Mouse (Mus musculus) liver (tissue): ENCODE measurements at regions not wholly inside any gene's neighbourhood (a gene's known extent, or its start where the extent isn't known, plus 50 kb on each side); places are given as distances from the start of the nearest gene placed in this dataset.
"Not testable (repeated sequence)": the region's sequence is repeated elsewhere in the genome, so short reads cannot be mapped to it uniquely, and the experiment has no call there.

Experiments
- DNase-seq: peaks from one replicate; pipeline ENCODE4 v3.0.0-alpha.2; 2020; ENCODE audit warnings: mixed read lengths

GRCm38 (mm10) chr6:68977959-68978358 is 1442.4 kb upstream of the Tacstd2 start:
- DNase-seq, result no peak

DNA sequence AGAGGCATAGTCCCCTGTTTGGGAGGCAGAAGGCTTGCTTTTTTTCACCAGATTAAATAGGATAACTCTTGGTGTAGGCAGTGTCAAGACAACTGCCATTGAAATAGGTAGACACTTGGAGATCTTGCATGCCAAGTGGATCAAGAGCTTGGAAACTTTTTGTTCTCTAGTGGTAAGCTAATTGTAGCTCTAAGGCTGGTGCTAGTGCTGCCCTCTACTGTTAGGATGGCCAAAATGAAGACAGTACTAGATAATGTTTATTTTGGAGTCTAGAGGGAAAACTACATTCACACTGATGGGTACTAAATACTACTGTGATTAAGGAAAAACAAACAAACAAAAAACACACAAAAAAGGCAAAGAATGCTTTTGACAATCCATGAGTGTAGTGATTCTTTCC is 1428.4 kb upstream of the Tacstd2 start:
- DNase-seq, result no peak

GRCm38 (mm10) chr6:68938104-68938503 is 1402.5 kb upstream of the Tacstd2 start:
- not testable (repeated sequence) for DNase-seq

GRCm38 (mm10) chr6:68931860-68932259 is 1396.3 kb upstream of the Tacstd2 start:
- not testable (repeated sequence) for DNase-seq

DNA sequence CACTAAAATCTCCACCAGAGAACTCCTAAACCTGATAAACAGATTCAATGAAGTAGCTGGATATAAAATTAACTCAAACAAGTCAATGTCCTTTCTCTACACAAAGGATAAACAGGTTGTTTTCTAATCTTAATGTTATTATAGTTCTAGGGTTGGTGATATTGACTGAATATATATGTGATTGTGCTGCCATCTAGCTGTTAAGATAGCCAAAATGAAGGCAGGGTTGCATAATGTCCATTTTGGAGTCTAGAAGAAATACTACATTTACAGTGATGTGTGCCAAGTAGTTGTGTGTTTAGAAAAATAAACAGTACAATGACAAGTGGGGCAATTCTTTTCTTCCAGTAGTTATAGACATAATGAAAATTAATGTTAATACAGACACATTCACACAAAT is 1379.9 kb upstream of the Tacstd2 start:
- DNase-seq, result no peak

- DNase-seq, result no peak
Measured at GRCm38 (mm10) chr6:68884130-68884529, 1348.5 kb upstream of the Tacstd2 start.

DNA sequence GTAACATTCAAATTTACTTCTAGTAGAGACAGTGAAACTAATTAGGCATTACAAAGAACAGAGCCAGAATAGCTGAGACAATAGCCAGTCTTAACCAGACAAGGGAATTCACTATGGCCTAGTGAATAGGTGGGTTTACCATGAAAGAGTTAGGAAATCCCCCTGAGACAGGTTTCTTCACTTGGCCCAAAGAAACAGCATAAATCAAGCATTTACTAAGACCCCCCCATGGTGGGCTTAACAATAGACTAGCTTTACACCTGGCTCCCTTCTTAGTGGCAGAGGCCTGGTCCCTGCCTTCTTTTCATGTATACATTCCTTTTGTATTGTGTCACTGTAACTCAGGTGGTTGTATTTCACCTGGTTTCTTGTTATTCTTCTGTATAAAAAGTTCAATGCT is 1317.2 kb upstream of the Tacstd2 start:
- DNase-seq, result not testable (repeated sequence)

- DNase-seq, result no peak
Measured at GRCm38 (mm10) chr6:68852286-68852685, 1316.7 kb upstream of the Tacstd2 start.

DNA sequence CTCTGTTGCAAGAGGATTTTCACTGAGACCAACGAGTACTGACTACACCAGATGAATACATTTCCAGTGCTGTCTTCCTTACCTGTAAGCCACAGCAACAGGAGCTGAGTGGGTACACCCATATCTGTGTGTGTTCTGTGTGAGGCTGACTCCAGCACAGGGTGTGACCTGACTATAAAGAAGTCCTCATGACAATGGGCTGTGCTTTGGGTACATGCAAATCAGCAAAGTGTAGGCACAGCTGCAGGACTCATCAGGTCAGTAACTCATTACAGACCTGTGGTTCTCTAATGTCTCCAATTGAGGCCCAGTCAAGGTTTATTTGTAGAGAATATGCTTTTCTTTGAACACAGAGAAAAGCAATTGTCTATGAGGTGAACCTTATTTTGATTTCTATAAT is 1299.6 kb upstream of the Tacstd2 start:
- DNase-seq, result no peak

GRCm38 (mm10) chr6:68834633-68835032 is 1299.0 kb upstream of the Tacstd2 start:
- DNase-seq, result no peak

DNA sequence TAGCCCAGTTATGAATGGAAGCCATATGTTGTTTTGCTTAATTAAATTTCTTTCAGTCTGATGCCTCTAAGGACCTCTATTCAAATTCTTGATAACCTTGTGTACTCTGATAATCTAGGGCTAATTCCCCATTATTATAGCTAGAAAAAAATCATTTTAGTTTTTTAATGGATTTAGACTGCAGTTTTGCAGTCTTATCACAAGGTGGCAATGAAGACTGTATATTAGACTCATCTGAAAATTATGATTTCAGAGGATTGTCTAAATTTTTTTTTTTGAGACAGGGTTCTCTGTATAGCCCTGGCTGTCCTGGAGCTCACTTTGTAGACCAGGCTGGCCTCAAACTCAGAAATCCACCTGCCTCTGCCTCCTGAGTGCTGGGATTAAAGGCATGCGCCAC is 1292.9 kb upstream of the Tacstd2 start:
- not testable (repeated sequence) for DNase-seq

DNA sequence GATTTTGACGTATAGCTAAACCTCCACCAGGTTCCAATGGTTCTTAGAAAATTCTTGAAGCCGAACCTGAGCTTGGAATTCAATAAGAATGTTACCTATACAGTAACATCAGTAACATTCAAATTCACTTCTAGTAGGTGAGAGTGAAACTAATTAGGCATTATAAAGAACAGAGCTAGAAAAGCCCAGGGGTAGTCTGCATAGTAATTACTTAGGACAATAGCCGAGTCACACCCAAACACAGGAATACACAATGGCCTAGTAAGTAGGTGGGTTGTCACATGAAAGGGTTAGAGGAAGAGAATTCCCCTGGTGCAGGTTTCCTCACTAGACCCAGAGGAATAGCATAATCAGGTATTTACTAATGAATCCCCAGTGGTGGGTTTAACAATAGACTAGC is 1277.8 kb upstream of the Tacstd2 start:
- no peak for DNase-seq

DNA sequence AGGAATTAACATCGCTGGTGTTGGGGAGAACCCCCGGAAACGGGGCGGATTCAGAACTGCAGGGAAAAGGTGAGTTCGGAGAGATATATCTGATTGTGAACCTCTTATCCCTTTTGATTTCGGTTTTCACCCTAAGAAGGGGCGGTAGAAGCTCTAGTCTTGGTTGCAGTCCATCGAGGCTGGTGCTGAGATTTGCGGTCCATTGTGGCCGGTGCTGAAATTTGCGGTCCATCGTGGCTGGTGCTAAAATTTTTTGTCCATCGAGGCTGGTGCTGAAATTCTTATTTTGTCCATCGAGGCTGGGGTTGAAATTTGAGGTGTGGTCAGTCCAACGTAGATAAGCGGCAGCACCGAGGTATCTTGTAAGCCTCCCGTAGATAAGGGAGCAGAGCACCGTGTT is 1263.6 kb upstream of the Tacstd2 start:
- not testable (repeated sequence) for DNase-seq

DNA sequence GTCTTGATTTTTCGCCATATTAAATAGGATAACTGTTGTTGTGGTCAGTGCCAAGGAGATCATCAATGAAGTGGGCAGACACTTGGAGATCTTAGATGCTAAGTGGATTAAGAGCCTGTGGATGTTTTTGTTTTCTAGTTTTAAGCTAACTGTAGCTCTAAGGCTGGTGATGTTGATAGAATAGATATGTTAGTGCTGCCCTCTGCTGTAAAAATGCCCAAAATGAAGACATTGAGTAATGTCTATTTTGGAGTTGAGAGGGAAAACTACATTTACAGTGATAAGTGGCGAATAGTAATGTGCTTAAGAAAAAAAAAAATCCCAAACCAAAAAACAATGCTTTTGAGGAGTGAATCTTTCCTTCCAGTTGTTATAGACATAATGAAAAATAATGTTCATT is 1235.9 kb upstream of the Tacstd2 start:
- no peak for DNase-seq

DNA sequence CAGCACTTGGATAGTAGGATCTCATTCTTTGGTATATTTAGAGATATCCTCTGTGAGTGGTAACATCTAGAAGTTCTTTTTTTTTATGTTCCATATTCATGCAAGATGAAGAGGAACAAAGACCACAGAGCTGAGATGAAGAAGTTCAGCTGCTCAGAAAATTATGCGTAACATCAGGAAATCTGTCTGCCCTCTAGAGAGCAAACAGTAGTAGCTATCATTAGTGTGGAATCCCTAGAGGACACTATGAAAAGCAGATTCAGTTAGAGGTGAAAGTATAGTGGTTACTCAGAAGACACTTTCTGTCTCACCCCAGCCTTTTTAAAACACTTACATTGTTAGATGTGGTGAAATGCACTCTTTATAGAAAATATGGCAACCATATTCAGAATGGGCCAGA is 1214.9 kb upstream of the Tacstd2 start:
- no peak for DNase-seq

- DNase-seq, result no peak
Measured at GRCm38 (mm10) chr6:68749699-68750098, 1214.1 kb upstream of the Tacstd2 start.

DNA sequence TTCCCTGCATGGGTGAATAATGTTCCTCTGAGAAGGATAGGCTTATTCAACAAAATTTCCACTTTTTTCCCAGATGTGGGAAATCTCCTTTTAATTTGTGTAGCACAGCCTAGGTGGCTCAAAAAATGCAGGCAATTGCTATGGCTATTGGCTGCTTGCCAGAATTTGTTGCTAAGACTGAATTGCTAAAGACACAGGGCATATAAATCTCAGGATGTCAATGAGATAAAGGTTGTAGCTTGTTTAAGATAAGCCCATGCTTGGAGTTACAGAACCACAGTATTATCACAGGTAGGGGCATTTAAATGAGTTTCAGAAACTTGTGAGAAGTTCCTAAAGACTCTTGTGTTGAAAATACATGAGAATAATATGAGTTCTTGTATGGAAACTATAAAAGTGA is 1203.0 kb upstream of the Tacstd2 start:
- no peak for DNase-seq

DNA sequence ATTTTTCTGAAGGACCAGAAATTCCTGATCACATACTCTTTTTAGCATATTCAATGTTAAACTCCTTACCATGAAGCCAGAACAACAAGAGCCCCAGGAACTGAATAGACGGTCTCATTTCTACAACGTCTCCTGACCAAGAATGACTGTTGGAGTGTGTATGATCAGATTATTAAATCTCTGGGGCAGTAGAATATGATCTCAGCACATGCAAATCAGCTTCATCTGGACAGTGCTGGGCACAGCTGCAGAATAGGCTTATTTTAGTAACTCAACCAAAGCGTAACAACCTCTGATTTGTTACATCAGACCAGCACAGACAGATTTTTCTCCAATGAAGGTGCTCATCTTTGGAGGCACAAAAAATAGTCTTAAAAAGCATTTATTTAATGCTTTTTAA is 1201.1 kb upstream of the Tacstd2 start:
- no peak for DNase-seq

GRCm38 (mm10) chr6:68736068-68736467 is 1200.5 kb upstream of the Tacstd2 start:
- DNase-seq, result no peak

DNA sequence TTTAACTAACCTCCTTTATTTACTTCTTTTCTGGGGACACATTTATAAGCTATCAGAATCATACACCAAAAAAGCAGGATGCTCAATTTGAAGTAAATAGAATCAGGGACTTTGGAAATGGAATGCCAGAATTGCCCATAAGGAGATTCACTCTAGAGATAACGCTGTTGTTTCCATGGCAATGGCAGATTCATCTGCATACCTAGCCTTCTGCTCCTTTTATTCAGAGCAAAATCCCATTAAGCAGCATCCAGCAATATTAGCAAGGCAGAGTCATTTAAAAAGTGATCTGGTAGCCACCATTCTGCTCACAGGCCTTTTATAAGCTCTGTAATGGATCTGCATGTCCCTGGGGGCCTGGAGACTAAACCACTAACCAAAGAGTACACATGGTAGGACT is 1175.5 kb upstream of the Tacstd2 start:
- DNase-seq, result not testable (repeated sequence)

- not testable (repeated sequence) for DNase-seq
Measured at GRCm38 (mm10) chr6:68704291-68704800, 1168.8 kb upstream of the Tacstd2 start.

DNA sequence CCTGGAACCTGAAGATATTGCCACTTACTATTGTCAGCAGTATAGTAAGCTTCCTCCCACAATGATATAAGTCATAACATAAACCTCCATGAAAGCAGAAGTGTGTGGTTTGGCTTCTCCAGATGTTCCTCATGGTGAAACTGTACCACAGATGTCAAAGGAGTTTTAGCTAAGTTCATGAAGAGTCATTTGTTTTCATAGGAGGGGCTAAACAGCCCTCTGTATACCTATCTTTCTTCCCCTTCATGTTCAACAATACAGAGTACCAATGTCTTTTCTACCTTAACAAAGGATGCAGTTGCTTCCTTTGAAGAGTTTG is 1145.2 kb upstream of the Tacstd2 start:
- not testable (repeated sequence) for DNase-seq

GRCm38 (mm10) chr6:68680099-68680791 is 1144.6 kb upstream of the Tacstd2 start:
- no peak for DNase-seq

DNA sequence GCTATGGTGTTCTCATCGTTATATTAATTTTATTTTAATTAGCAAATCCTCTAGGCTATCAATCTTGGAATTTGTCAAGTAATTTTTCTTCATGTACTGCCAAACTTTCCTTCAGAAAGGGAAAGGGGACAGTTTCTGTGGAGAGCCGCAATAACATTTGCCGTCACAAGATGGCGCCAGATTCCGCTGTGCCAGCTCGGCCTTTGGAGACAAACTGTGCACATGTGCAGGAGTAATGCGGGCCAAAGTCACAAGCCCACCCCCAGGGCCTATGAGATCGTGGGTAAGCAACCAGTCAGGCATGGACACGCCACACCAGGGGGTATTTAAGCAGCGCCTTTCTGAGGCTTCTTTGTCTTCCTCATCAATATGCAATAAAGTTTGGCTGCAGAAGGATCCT is 1132.8 kb upstream of the Tacstd2 start:
- peak; percentile 28 for DNase-seq

DNA sequence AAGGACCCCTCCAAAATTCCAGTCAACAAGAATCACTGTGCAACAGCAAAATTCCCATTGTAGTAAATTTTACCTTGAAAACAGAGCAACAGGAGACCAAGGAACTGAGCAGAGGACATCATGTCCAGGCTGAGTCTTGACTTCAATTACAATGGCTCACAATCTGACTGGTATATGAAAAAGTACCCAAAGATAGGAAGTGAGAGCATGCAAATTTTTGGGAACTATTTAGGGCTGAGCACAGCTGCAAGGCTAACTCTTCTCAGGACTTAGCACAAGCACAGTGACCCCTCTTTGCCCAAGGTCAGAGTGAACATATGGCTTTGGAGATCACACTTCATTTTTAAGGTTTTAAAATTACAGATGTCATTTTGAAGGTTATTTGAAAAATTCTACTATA is 1096.7 kb upstream of the Tacstd2 start:
- DNase-seq, result not testable (repeated sequence)
